Mouse (Mus musculus) bone marrow, adult 2 months (tissue): Measurements from ENCODE around the gene Gm49383. TPM values are rescaled to one million over a fixed set of nuclear protein-coding genes. Genes with fewer than 3 reads are reported as not detected.
"Not testable (repeated sequence)": the region's sequence is repeated elsewhere in the genome, so short reads cannot be mapped to it uniquely, and the experiment has no call there.

Experiments used
- H3K27ac ChIP-seq: fragments of 200-500 bp; 2 replicates; pipeline ENCODE4 v1.5.1; 2012; ENCODE audit warnings: low read depth, mild to moderate bottlenecking, control low read depth, inconsistent platforms, low read length; ENCODE audit not compliant: control insufficient read depth, poor library complexity, insufficient read depth
- H3K4me1 ChIP-seq: fragments of 200-500 bp; 2 replicates; pipeline ENCODE4 v1.6.1; 2011; ENCODE audit warnings: low read length; ENCODE audit not compliant: control insufficient read depth, insufficient read depth
- H3K4me3 ChIP-seq: fragments of 200-500 bp; replicated peaks from 2 replicates; pipeline ENCODE3; 2011; ENCODE audit warnings: mild to moderate bottlenecking, low read depth, low read length, control low read depth; ENCODE audit not compliant: control insufficient read depth
- CTCF ChIP-seq: fragments of 200-500 bp; IDR thresholded peaks from 2 replicates; pipeline ENCODE4 v1.5.1; 2011; ENCODE audit warnings: low read length, control low read depth; ENCODE audit not compliant: control insufficient read depth, insufficient read depth
- POLR2A ChIP-seq: fragments of 200-500 bp; IDR thresholded peaks from 2 replicates; pipeline ENCODE4 v1.6.1; 2011; ENCODE audit warnings: low read depth, mild to moderate bottlenecking, control low read depth, low read length, borderline replicate concordance; ENCODE audit not compliant: control insufficient read depth
- WGBS: fragments of 180-500 bp; shearing (Covaris S2); methylation state at CpG from one replicate; pipeline ENCODE4 v1.1.7; 2018; 5-methylcytosine and 5-hydroxymethylcytosine counted together
- polyA plus RNA-seq: library from polyadenylated mRNA; stranded (reverse); fragments of >200 nt; gene quantifications from 2 replicates; pipeline ENCODE4 v1.2.4, GENCODE M21; 2011; ENCODE audit warnings: low replicate concordance; ENCODE audit not compliant: missing spikeins, insufficient read depth, insufficient read length

Gene Gm49383
- polyA plus RNA-seq, 1 experiment = not detected

GRCm38 (mm10) chr12:69177526-69177925, 19.4 kb downstream of the Gm49383 start:
- Histone ChIP-seq H3K27ac (no peak overlapping the region), H3K4me1 (no peaks in the 10 kb centered on the region), H3K4me3 (no peak overlapping the region)
- WGBS = 89% methylated on average over 3 of the region's 3 CpGs
- no peak for TF ChIP-seq CTCF
- TF ChIP-seq POLR2A = no peak

GRCm38 (mm10) chr12:69175975-69176374, 20.9 kb downstream of the Gm49383 start:
- Histone ChIP-seq H3K4me1 (no peaks in the 10 kb centered on the region; the same call in 1 of the 2 replicates), H3K4me3 (no peak overlapping the region), H3K27ac (no peak overlapping the region)
- 84% methylated on average over 3 of the region's 3 CpGs for WGBS
- TF ChIP-seq CTCF (no peak), POLR2A (no peak)

- no peak for TF ChIP-seq CTCF
- no peak for TF ChIP-seq POLR2A
- no peak overlapping the region for H3K4me3 ChIP-seq
- WGBS = 83% methylated on average over 2 of the region's 2 CpGs
- H3K27ac ChIP-seq = no peak overlapping the region
- H3K4me1 ChIP-seq = no peaks in the 10 kb centered on the region; the same call in 1 of the 2 replicates
These were observed 25.6 kb downstream of the Gm49383 start for GRCm38 (mm10) chr12:69171307-69171706.

- H3K27ac ChIP-seq = peak within 1 kb of the TSS; percentile 69
- H3K4me1 ChIP-seq = no peaks in the 10 kb centered on the region; the same call in 1 of the 2 replicates
- peak within 1 kb of the TSS; percentile 98 for H3K4me3 ChIP-seq
- WGBS = under 1% methylated on average over 40 of the region's 40 CpGs
- TF ChIP-seq CTCF (0 out of 2 replicates have a peak, but pooled peaks have one; percentile 0), POLR2A (peak; percentile 83; the same call in 1 of the 2 replicates)
These were observed 28.3 kb downstream of the Gm49383 start, which contains the start of gene Lrr1 for GRCm38 (mm10) chr12:69168461-69169106. Lrr1 (plus strand) TSS chr12:69168814.

GRCm38 (mm10) chr12:69167656-69168460, 29.0 kb downstream of the Gm49383 start:
- Histone ChIP-seq H3K27ac (no peak overlapping the region; the same call in 1 of the 2 replicates), H3K4me3 (peak overlapping the region; percentile 98), H3K4me1 (no peaks in the 10 kb centered on the region; the same call in 1 of the 2 replicates)
- WGBS = 5% methylated on average over 18 of the region's 18 CpGs
- no peak for TF ChIP-seq CTCF
- no peak for TF ChIP-seq POLR2A

- H3K4me3 ChIP-seq, H3K4me1 ChIP-seq, H3K27ac ChIP-seq: not testable (repeated sequence)
- 87% methylated on average over 8 of the region's 8 CpGs for WGBS
These were observed 29.9 kb downstream of the Gm49383 start for GRCm38 (mm10) chr12:69166861-69167581.

GRCm38 (mm10) chr12:69164904-69165303, 32.0 kb downstream of the Gm49383 start:
- Histone ChIP-seq H3K4me1 (no peaks in the 10 kb centered on the region), H3K27ac (no peak overlapping the region), H3K4me3 (no peak overlapping the region)
- WGBS = 52% methylated on average over 3 of the region's 3 CpGs
- TF ChIP-seq CTCF (no peak), POLR2A (no peak)

- H3K4me3 ChIP-seq, H3K4me1 ChIP-seq, H3K27ac ChIP-seq: not testable (repeated sequence)
- WGBS = 46% methylated on average over 4 of the region's 4 CpGs
These were observed 33.3 kb downstream of the Gm49383 start for GRCm38 (mm10) chr12:69163586-69163985.

GRCm38 (mm10) chr12:69160677-69161076, 36.2 kb downstream of the Gm49383 start:
- H3K4me3 ChIP-seq, H3K27ac ChIP-seq, H3K4me1 ChIP-seq: not testable (repeated sequence)
- 80% methylated on average over 2 of the region's 2 CpGs for WGBS
